Mouse (Mus musculus) hindbrain, embryonic 14.5 days (tissue): ENCODE results near the gene Dpysl5. TPM values are rescaled to one million over a fixed set of nuclear protein-coding genes. Genes with fewer than 3 reads are reported as not detected.
"Not testable (repeated sequence)": the region's sequence is repeated elsewhere in the genome, so short reads cannot be mapped to it uniquely, and the experiment has no call there.

ENCODE experiments used
- ATAC-seq: fragments of 200-750 bp; cut with Nextera tagmentation; 2 replicates; pipeline ENCODE4 v1.8.0; 2017; ENCODE audit warnings: moderate number of reproducible peaks, mild to moderate bottlenecking, moderate TSS enrichment, moderate library complexity; ENCODE audit not compliant: low FRiP score
- DNase-seq: peaks from one replicate; pipeline ENCODE4 v3.0.0-alpha.2; 2015; ENCODE audit warnings: low spot score
- H3K27ac ChIP-seq: fragments of 300-500 bp; sonication (generic); 2 replicates; pipeline ENCODE4 v1.5.1; 2014; ENCODE audit warnings: mild to moderate bottlenecking, moderate library complexity
- H3K27me3 ChIP-seq: fragments of 300-500 bp; sonication (generic); 2 replicates; pipeline ENCODE4 v1.6.1; 2014; ENCODE audit warnings: mild to moderate bottlenecking, low read length, mixed read lengths; ENCODE audit not compliant: control insufficient read depth, insufficient read depth
- H3K36me3 ChIP-seq: fragments of 300-500 bp; sonication (generic); replicated peaks from 2 replicates; pipeline ENCODE4 v1.6.1; 2014; ENCODE audit not compliant: control insufficient read depth, insufficient read depth
- H3K4me1 ChIP-seq: fragments of 300-500 bp; sonication (generic); replicated peaks from 2 replicates; pipeline ENCODE4 v1.6.1; 2014; ENCODE audit warnings: antibody characterized with exemption, low read length, mixed read lengths; ENCODE audit not compliant: control insufficient read depth, insufficient read depth
- H3K4me2 ChIP-seq: fragments of 300-500 bp; sonication (generic); replicated peaks from 2 replicates; pipeline ENCODE4 v1.6.1; 2014; ENCODE audit warnings: mild to moderate bottlenecking, moderate library complexity
- H3K4me3 ChIP-seq: fragments of 300-500 bp; sonication (generic); replicated peaks from 2 replicates; pipeline ENCODE4 v1.5.1; 2014; ENCODE audit warnings: mild to moderate bottlenecking, low read length
- H3K9ac ChIP-seq: fragments of 300-500 bp; sonication (generic); 2 replicates; pipeline ENCODE4 v1.6.1; 2014
- H3K9me3 ChIP-seq: fragments of 300-500 bp; sonication (generic); 2 replicates; pipeline ENCODE4 v1.6.1; 2016; ENCODE audit warnings: low read length; ENCODE audit not compliant: control insufficient read depth
- whole genome bisulfite sequencing: fragments of 180-500 bp; shearing (Covaris S2); extraction: QIAGEN DNeasy Blood & Tissue Kit; methylation state at CpG from one replicate; pipeline ENCODE4 v1.1.7; 2014; 5-methylcytosine and 5-hydroxymethylcytosine counted together
- polyA plus RNA-seq: library from polyadenylated mRNA; unstranded; fragments of >200 nt; fragmentation: Nextera tagmentation; extraction: Ambion mirVana; gene quantifications from 2 replicates; pipeline ENCODE4 v1.2.1, GENCODE M21; 2014

Dpysl5 gene
- polyA plus RNA-seq, 1 experiment from 2014 or later: 202 TPM

GRCm38 (mm10) chr5:30700361-30701000, 10.9 kb upstream of the Dpysl5 start:
- Histone ChIP-seq H3K9me3 (no peaks in the 10 kb centered on the region), H3K9ac (no peak overlapping the region), H3K4me1 (no peaks in the 10 kb centered on the region), H3K27me3 (no peaks in the 10 kb centered on the region; the same call in 1 of the 2 replicates), H3K4me2 (no peak overlapping the region), H3K36me3 (no peaks in the 10 kb centered on the region), H3K4me3 (no peak overlapping the region), H3K27ac (no peak overlapping the region)
- WGBS: 84% methylated on average over 8 of the region's 8 CpGs
- ATAC-seq (no peak), DNase-seq (no peak)

- H3K4me2 ChIP-seq, H3K27ac ChIP-seq, DNase-seq, H3K36me3 ChIP-seq, H3K4me1 ChIP-seq, H3K9ac ChIP-seq, H3K4me3 ChIP-seq, H3K27me3 ChIP-seq, H3K9me3 ChIP-seq, ATAC-seq: not testable (repeated sequence)
- WGBS: 32% methylated on average over 4 of the region's 4 CpGs
These were observed 10.0 kb upstream of the Dpysl5 start for GRCm38 (mm10) chr5:30701373-30701772.

- H3K9ac ChIP-seq: no peak overlapping the region
- 92% methylated on average over 3 of the region's 3 CpGs for WGBS
- no peak overlapping the region for H3K4me3 ChIP-seq
- ATAC-seq (no peak), DNase-seq (no peak)
- H3K36me3 ChIP-seq: no peaks in the 10 kb centered on the region
- H3K27me3 ChIP-seq: no peaks in the 10 kb centered on the region; the same call in 1 of the 2 replicates
- no peak overlapping the region for H3K27ac ChIP-seq
- H3K9me3 ChIP-seq: no peaks in the 10 kb centered on the region
- H3K4me2 ChIP-seq: no peak overlapping the region
- no peaks in the 10 kb centered on the region for H3K4me1 ChIP-seq
These were observed 9.5 kb upstream of the Dpysl5 start for GRCm38 (mm10) chr5:30701866-30702265.

GRCm38 (mm10) chr5:30709744-30710383, 1.5 kb upstream of the Dpysl5 start:
- Histone ChIP-seq H3K4me3 (no peak overlapping the region), H3K27me3 (no peaks in the 10 kb centered on the region), H3K36me3 (no peaks in the 10 kb centered on the region), H3K27ac (no peak overlapping the region), H3K9ac (no peak overlapping the region), H3K9me3 (no peaks in the 10 kb centered on the region), H3K4me2 (no peak overlapping the region; the same call in 1 of the 2 replicates), H3K4me1 (peaks cover 8% of the 10 kb centered on the region)
- 9% methylated on average over 13 of the region's 13 CpGs for WGBS
- DNase-seq (peak; percentile 91), ATAC-seq (no peak)

- H3K36me3 ChIP-seq: no peaks in the 10 kb centered on the region
- no peak for DNase-seq
- ATAC-seq: no peak
- WGBS: 30% methylated on average over 8 of the region's 8 CpGs
- H3K27me3 ChIP-seq: no peaks in the 10 kb centered on the region
- H3K4me1 ChIP-seq: peaks cover 15% of the 10 kb centered on the region
- H3K9ac ChIP-seq: peak overlapping the region; percentile 90
- peak overlapping the region; percentile 95 for H3K27ac ChIP-seq
- H3K4me3 ChIP-seq: peak overlapping the region; percentile 73
- peak overlapping the region; percentile 80 for H3K4me2 ChIP-seq
- no peaks in the 10 kb centered on the region for H3K9me3 ChIP-seq
These were observed 878 bp upstream of the Dpysl5 start for GRCm38 (mm10) chr5:30710486-30710885.

- Histone ChIP-seq H3K9ac (peak overlapping the region; percentile 90), H3K4me1 (peaks cover 15% of the 10 kb centered on the region), H3K27ac (peak overlapping the region; percentile 95), H3K27me3 (no peaks in the 10 kb centered on the region), H3K4me3 (peak overlapping the region; percentile 73), H3K36me3 (0 out of 2 replicates have a peak, but pooled peaks cover 8% of the 10 kb centered on the region), H3K4me2 (peak overlapping the region; percentile 80), H3K9me3 (no peaks in the 10 kb centered on the region)
- WGBS: under 1% methylated on average over 14 of the region's 14 CpGs
- peak; percentile 12; the same call in 1 of the 2 replicates for ATAC-seq
- DNase-seq: peak; percentile 61
These were observed 632 bp downstream of the Dpysl5 start for GRCm38 (mm10) chr5:30712002-30712390.

- ATAC-seq (peak; percentile 71), DNase-seq (peak; percentile 61)
- WGBS: under 1% methylated on average over 43 of the region's 43 CpGs
- Histone ChIP-seq H3K4me1 (peaks cover 20% of the 10 kb centered on the region), H3K27me3 (no peaks in the 10 kb centered on the region), H3K4me2 (peak overlapping the region; percentile 80), H3K9me3 (no peaks in the 10 kb centered on the region), H3K9ac (peak overlapping the region; percentile 90), H3K27ac (peak overlapping the region; percentile 95), H3K36me3 (0 out of 2 replicates have a peak, but pooled peaks cover 8% of the 10 kb centered on the region), H3K4me3 (peak overlapping the region; percentile 73)
These were observed 1.3 kb downstream of the Dpysl5 start for GRCm38 (mm10) chr5:30712441-30713298.

- Histone ChIP-seq H3K36me3 (0 out of 2 replicates have a peak, but pooled peaks cover 8% of the 10 kb centered on the region), H3K27me3 (no peaks in the 10 kb centered on the region), H3K4me3 (peak overlapping the region; percentile 73), H3K4me1 (peaks cover 26% of the 10 kb centered on the region), H3K9me3 (no peaks in the 10 kb centered on the region), H3K9ac (peak overlapping the region; percentile 90), H3K4me2 (peak overlapping the region; percentile 80), H3K27ac (peak overlapping the region; percentile 95)
- under 1% methylated on average over 20 of the region's 20 CpGs for WGBS
- peak; percentile 12; the same call in 1 of the 2 replicates for ATAC-seq
- DNase-seq: peak; percentile 55
These were observed 1.9 kb downstream of the Dpysl5 start for GRCm38 (mm10) chr5:30713299-30713675.

GRCm38 (mm10) chr5:30713691-30714090, 2.3 kb downstream of the Dpysl5 start:
- Histone ChIP-seq H3K9me3 (no peaks in the 10 kb centered on the region), H3K4me3 (peak overlapping the region; percentile 73), H3K4me1 (peaks cover 30% of the 10 kb centered on the region), H3K36me3 (0 out of 2 replicates have a peak, but pooled peaks cover 8% of the 10 kb centered on the region), H3K27ac (peak overlapping the region; percentile 95), H3K9ac (peak overlapping the region; percentile 90), H3K27me3 (no peaks in the 10 kb centered on the region), H3K4me2 (peak overlapping the region; percentile 80)
- ATAC-seq (no peak), DNase-seq (no peak)
- 7% methylated on average over 11 of the region's 11 CpGs for WGBS
